Mouse (Mus musculus) heart, embryonic 12.5 days (tissue): ENCODE results near the gene Fam208b. TPM values are rescaled to one million over a fixed set of nuclear protein-coding genes. Genes with fewer than 3 reads are reported as not detected.

Source experiments
- ATAC-seq: fragments of 200-750 bp; cut with Nextera tagmentation; 2 replicates; pipeline ENCODE4 v1.8.0; 2017; ENCODE audit warnings: moderate TSS enrichment, moderate library complexity; ENCODE audit not compliant: insufficient number of reproducible peaks, low FRiP score
- H3K27ac ChIP-seq: fragments of 300-500 bp; sonication (generic); 2 replicates; pipeline ENCODE4 v1.5.1; 2016; ENCODE audit warnings: mild to moderate bottlenecking, moderate library complexity; ENCODE audit not compliant: poor library complexity, severe bottlenecking
- H3K27me3 ChIP-seq: fragments of 300-500 bp; sonication (generic); replicated peaks from 2 replicates; pipeline ENCODE4 v1.6.1; 2016; ENCODE audit warnings: mild to moderate bottlenecking, moderate library complexity
- H3K36me3 ChIP-seq: fragments of 300-500 bp; sonication (generic); 2 replicates; pipeline ENCODE4 v1.6.1; 2016; ENCODE audit warnings: mild to moderate bottlenecking, moderate library complexity
- H3K4me1 ChIP-seq: fragments of 300-500 bp; sonication (generic); replicated peaks from 2 replicates; pipeline ENCODE4 v1.6.1; 2016; ENCODE audit warnings: mild to moderate bottlenecking
- H3K4me2 ChIP-seq: fragments of 300-500 bp; sonication (generic); 2 replicates; pipeline ENCODE4 v1.6.1; 2016; ENCODE audit warnings: mild to moderate bottlenecking, moderate library complexity
- H3K4me3 ChIP-seq: fragments of 300-500 bp; sonication (generic); 2 replicates; pipeline ENCODE4 v1.5.1; 2016; ENCODE audit warnings: mild to moderate bottlenecking
- H3K9ac ChIP-seq: fragments of 300-500 bp; sonication (generic); 2 replicates; pipeline ENCODE4 v1.6.1; 2016; ENCODE audit warnings: mild to moderate bottlenecking, moderate library complexity
- H3K9me3 ChIP-seq: fragments of 300-500 bp; sonication (generic); replicated peaks from 2 replicates; pipeline ENCODE4 v1.6.1; 2016; ENCODE audit warnings: mild to moderate bottlenecking, moderate library complexity
- WGBS: fragments of 180-500 bp; shearing (Covaris S2); methylation state at CpG from one replicate; pipeline ENCODE4 v1.1.7; 2016; 5-methylcytosine and 5-hydroxymethylcytosine counted together
- polyA plus RNA-seq: library from polyadenylated mRNA; unstranded; fragments of >200 nt; fragmentation: Nextera tagmentation; extraction: Ambion mirVana; gene quantifications from 2 replicates; pipeline ENCODE4 v1.2.1, GENCODE M21; 2016

Gene Fam208b
- polyA plus RNA-seq, result 15.3 and 16.2 TPM in 2 replicates

GRCm38 (mm10) chr13:3610795-3611438, at the start of gene Fam208b:
TSS of gene Fam208b (minus strand) at chr13:3611108.
- Histone ChIP-seq H3K4me1 (no peaks in the 10 kb centered on the region), H3K36me3 (no peaks in the 10 kb centered on the region), H3K4me2 (peak within 1 kb of the TSS; percentile 83), H3K9ac (peak within 1 kb of the TSS; percentile 78), H3K27me3 (no peaks in the 10 kb centered on the region), H3K4me3 (peak within 1 kb of the TSS; percentile 93), H3K27ac (peak within 1 kb of the TSS; percentile 89), H3K9me3 (peaks cover 8% of the 10 kb centered on the region; the same call in 1 of the 2 replicates)
- peak; percentile 100 for ATAC-seq
- under 1% methylated on average over 58 of the region's 58 CpGs for WGBS

- Histone ChIP-seq H3K27ac (no peak overlapping the region), H3K27me3 (no peaks in the 10 kb centered on the region), H3K36me3 (no peaks in the 10 kb centered on the region), H3K4me3 (no peak overlapping the region), H3K9ac (no peak overlapping the region), H3K4me2 (no peak overlapping the region), H3K4me1 (no peaks in the 10 kb centered on the region), H3K9me3 (no peaks in the 10 kb centered on the region)
- ATAC-seq, result no peak
- 73% methylated on average over 16 of the region's 16 CpGs for WGBS
Observed at GRCm38 (mm10) chr13:3659163-3660160, 48.6 kb upstream of the Fam208b start.

- H3K36me3 ChIP-seq, result peaks cover 17% of the 10 kb centered on the region; the same call in 1 of the 2 replicates
- H3K9me3 ChIP-seq, result no peaks in the 10 kb centered on the region
- no peaks in the 10 kb centered on the region for H3K27me3 ChIP-seq
- WGBS, result 87% methylated on average over 2 of the region's 2 CpGs
- H3K9ac ChIP-seq, result no peak overlapping the region
- H3K4me1 ChIP-seq, result no peaks in the 10 kb centered on the region
- H3K27ac ChIP-seq, result no peak overlapping the region
- no peak overlapping the region for H3K4me2 ChIP-seq
- ATAC-seq, result no peak
- H3K4me3 ChIP-seq, result no peak overlapping the region
Observed at GRCm38 (mm10) chr13:3654432-3654831, 43.5 kb upstream of the Fam208b start.

GRCm38 (mm10) chr13:3650569-3650968, 39.7 kb upstream of the Fam208b start:
- no peak overlapping the region for H3K4me3 ChIP-seq

GRCm38 (mm10) chr13:3646566-3646965, 35.7 kb upstream of the Fam208b start:
- H3K4me1 ChIP-seq, result no peaks in the 10 kb centered on the region
- peaks cover 17% of the 10 kb centered on the region for H3K36me3 ChIP-seq
- WGBS, result 88% methylated on average over 7 of the region's 7 CpGs
- H3K27me3 ChIP-seq, result no peaks in the 10 kb centered on the region
- H3K4me3 ChIP-seq, result no peak overlapping the region
- H3K9me3 ChIP-seq, result 0 out of 2 replicates have a peak, but pooled peaks cover 3% of the 10 kb centered on the region
- H3K9ac ChIP-seq, result no peak overlapping the region
- ATAC-seq, result no peak
- no peak overlapping the region for H3K4me2 ChIP-seq
- no peak overlapping the region for H3K27ac ChIP-seq

More at GRCm38 (mm10) chr13:3650569-3650968, 39.7 kb upstream of the Fam208b start:
- no peak for ATAC-seq
- H3K36me3 ChIP-seq, result peaks cover 24% of the 10 kb centered on the region
- H3K4me1 ChIP-seq, result no peaks in the 10 kb centered on the region
- no peak overlapping the region for H3K4me2 ChIP-seq
- H3K9me3 ChIP-seq, result 0 out of 2 replicates have a peak, but pooled peaks cover 3% of the 10 kb centered on the region
- H3K27me3 ChIP-seq, result no peaks in the 10 kb centered on the region
- 80% methylated on average over 4 of the region's 4 CpGs for WGBS
- H3K9ac ChIP-seq, result no peak overlapping the region
- H3K27ac ChIP-seq, result no peak overlapping the region

GRCm38 (mm10) chr13:3645919-3646318, 35.0 kb upstream of the Fam208b start:
- Histone ChIP-seq H3K27me3 (no peaks in the 10 kb centered on the region), H3K9ac (no peak overlapping the region), H3K4me2 (no peak overlapping the region), H3K36me3 (peaks cover 17% of the 10 kb centered on the region), H3K27ac (no peak overlapping the region), H3K9me3 (0 out of 2 replicates have a peak, but pooled peaks cover 3% of the 10 kb centered on the region), H3K4me1 (no peaks in the 10 kb centered on the region), H3K4me3 (no peak overlapping the region)
- WGBS, result 78% methylated on average over 3 of the region's 3 CpGs
- no peak for ATAC-seq

GRCm38 (mm10) chr13:3644871-3645270, 34.0 kb upstream of the Fam208b start:
- H3K27me3 ChIP-seq, result no peaks in the 10 kb centered on the region
- no peak overlapping the region for H3K9ac ChIP-seq
- 87% methylated on average over 5 of the region's 5 CpGs for WGBS
- no peak overlapping the region for H3K27ac ChIP-seq
- no peak for ATAC-seq
- no peaks in the 10 kb centered on the region for H3K4me1 ChIP-seq
- H3K36me3 ChIP-seq, result peaks cover 9% of the 10 kb centered on the region
- no peak overlapping the region for H3K4me3 ChIP-seq
- no peak overlapping the region for H3K4me2 ChIP-seq
- 0 out of 2 replicates have a peak, but pooled peaks cover 3% of the 10 kb centered on the region for H3K9me3 ChIP-seq

- 77% methylated on average over 5 of the region's 5 CpGs for WGBS
- Histone ChIP-seq H3K4me3 (no peak overlapping the region), H3K4me1 (no peaks in the 10 kb centered on the region), H3K9me3 (0 out of 2 replicates have a peak, but pooled peaks cover 3% of the 10 kb centered on the region), H3K4me2 (no peak overlapping the region), H3K27ac (no peak overlapping the region), H3K9ac (no peak overlapping the region), H3K36me3 (peaks cover 4% of the 10 kb centered on the region), H3K27me3 (no peaks in the 10 kb centered on the region)
- no peak for ATAC-seq
Observed at GRCm38 (mm10) chr13:3642538-3642937, 31.6 kb upstream of the Fam208b start.

- H3K4me1 ChIP-seq, result no peaks in the 10 kb centered on the region
- no peak overlapping the region for H3K4me3 ChIP-seq
- no peak overlapping the region for H3K27ac ChIP-seq
- 0 out of 2 replicates have a peak, but pooled peaks cover 3% of the 10 kb centered on the region for H3K9me3 ChIP-seq
- no peaks in the 10 kb centered on the region for H3K27me3 ChIP-seq
- no peak overlapping the region for H3K4me2 ChIP-seq
- WGBS, result 72% methylated on average over 9 of the region's 9 CpGs
- H3K36me3 ChIP-seq, result peaks cover 4% of the 10 kb centered on the region
- 0 out of 2 replicates have a peak, but pooled peaks have one; percentile 39 for ATAC-seq
- H3K9ac ChIP-seq, result no peak overlapping the region
Observed at GRCm38 (mm10) chr13:3642049-3642448, 31.1 kb upstream of the Fam208b start.

GRCm38 (mm10) chr13:3636797-3637196, 25.9 kb upstream of the Fam208b start:
- Histone ChIP-seq H3K27me3 (0 out of 2 replicates have a peak, but pooled peaks cover 3% of the 10 kb centered on the region), H3K27ac (no peak overlapping the region), H3K4me2 (0 out of 2 replicates have a peak overlapping the region, but pooled peaks have one; percentile 10), H3K9me3 (no peaks in the 10 kb centered on the region), H3K9ac (no peak overlapping the region), H3K4me3 (no peak overlapping the region), H3K4me1 (0 out of 2 replicates have a peak, but pooled peaks cover 8% of the 10 kb centered on the region), H3K36me3 (no peaks in the 10 kb centered on the region)
- 58% methylated on average over 11 of the region's 11 CpGs for WGBS
- ATAC-seq, result no peak

GRCm38 (mm10) chr13:3635076-3635475, 24.2 kb upstream of the Fam208b start:
- no peaks in the 10 kb centered on the region for H3K36me3 ChIP-seq
- 0 out of 2 replicates have a peak, but pooled peaks cover 3% of the 10 kb centered on the region for H3K27me3 ChIP-seq
- no peak overlapping the region for H3K4me2 ChIP-seq
- 0 out of 2 replicates have a peak, but pooled peaks cover 2% of the 10 kb centered on the region for H3K9me3 ChIP-seq
- no peak overlapping the region for H3K4me3 ChIP-seq
- 84% methylated on average over 3 of the region's 3 CpGs for WGBS
- ATAC-seq, result no peak
- 0 out of 2 replicates have a peak, but pooled peaks cover 8% of the 10 kb centered on the region for H3K4me1 ChIP-seq
- no peak overlapping the region for H3K27ac ChIP-seq
- H3K9ac ChIP-seq, result no peak overlapping the region
